Mouse (Mus musculus) limb, embryonic 12.5 days (tissue): ENCODE measurements around the gene Pld3. TPM values are rescaled to one million over a fixed set of nuclear protein-coding genes. Genes with fewer than 3 reads are reported as not detected.

ENCODE experiments used
- ATAC-seq: fragments of 200-750 bp; cut with Nextera tagmentation; 2 replicates; pipeline ENCODE4 v1.8.0; 2017; ENCODE audit warnings: low read depth, moderate TSS enrichment; ENCODE audit not compliant: insufficient number of reproducible peaks, insufficient read depth, low FRiP score, low TSS enrichment
- H3K27ac ChIP-seq: fragments of 300-500 bp; sonication (generic); 2 replicates; pipeline ENCODE4 v1.5.1; 2016; ENCODE audit warnings: mild to moderate bottlenecking, moderate library complexity
- H3K27me3 ChIP-seq: fragments of 300-500 bp; sonication (generic); 2 replicates; pipeline ENCODE4 v1.6.1; 2016; ENCODE audit warnings: mild to moderate bottlenecking, moderate library complexity
- H3K36me3 ChIP-seq: fragments of 300-500 bp; sonication (generic); 2 replicates; pipeline ENCODE4 v1.6.1; 2016; ENCODE audit warnings: mild to moderate bottlenecking, moderate library complexity
- H3K4me1 ChIP-seq: fragments of 300-500 bp; sonication (generic); replicated peaks from 2 replicates; pipeline ENCODE4 v1.6.1; 2016
- H3K4me2 ChIP-seq: fragments of 300-500 bp; sonication (generic); 2 replicates; pipeline ENCODE4 v1.6.1; 2016; ENCODE audit warnings: mild to moderate bottlenecking, moderate library complexity
- H3K4me3 ChIP-seq: fragments of 300-500 bp; sonication (generic); replicated peaks from 2 replicates; pipeline ENCODE4 v1.5.1; 2016; ENCODE audit warnings: mild to moderate bottlenecking
- H3K9ac ChIP-seq: fragments of 300-500 bp; sonication (generic); replicated peaks from 2 replicates; pipeline ENCODE4 v1.6.1; 2016; ENCODE audit warnings: mild to moderate bottlenecking, moderate library complexity
- H3K9me3 ChIP-seq: fragments of 300-500 bp; sonication (generic); 2 replicates; pipeline ENCODE4 v1.6.1; 2016; ENCODE audit warnings: mild to moderate bottlenecking, moderate library complexity
- WGBS: fragments of 180-500 bp; shearing (Covaris S2); methylation state at CpG from one replicate; pipeline ENCODE4 v1.1.7; 2016; 5-methylcytosine and 5-hydroxymethylcytosine counted together
- polyA plus RNA-seq: library from polyadenylated mRNA; unstranded; fragments of >200 nt; fragmentation: Nextera tagmentation; extraction: Ambion mirVana; gene quantifications from 2 replicates; pipeline ENCODE4 v1.2.1, GENCODE M21; 2016

Pld3 gene
- polyA plus RNA-seq, 1 experiment from 2014 or later = 59.7 TPM

GRCm38 (mm10) chr7:27560291-27560887 lies 7.4 kb upstream of the Pld3 start:
- Histone ChIP-seq H3K27ac (no peak overlapping the region), H3K9ac (no peak overlapping the region), H3K36me3 (peaks cover 81% of the 10 kb centered on the region), H3K9me3 (no peaks in the 10 kb centered on the region), H3K4me1 (no peaks in the 10 kb centered on the region), H3K4me3 (no peak overlapping the region), H3K27me3 (no peaks in the 10 kb centered on the region), H3K4me2 (no peak overlapping the region)
- ATAC-seq = no peak
- WGBS = 77% methylated on average over 8 of the region's 8 CpGs

GRCm38 (mm10) chr7:27552070-27552469 lies 948 bp downstream of the Pld3 start:
- H3K9ac ChIP-seq = no peak overlapping the region
- WGBS = 54% methylated on average over 5 of the region's 5 CpGs
- ATAC-seq = no peak

DNA sequence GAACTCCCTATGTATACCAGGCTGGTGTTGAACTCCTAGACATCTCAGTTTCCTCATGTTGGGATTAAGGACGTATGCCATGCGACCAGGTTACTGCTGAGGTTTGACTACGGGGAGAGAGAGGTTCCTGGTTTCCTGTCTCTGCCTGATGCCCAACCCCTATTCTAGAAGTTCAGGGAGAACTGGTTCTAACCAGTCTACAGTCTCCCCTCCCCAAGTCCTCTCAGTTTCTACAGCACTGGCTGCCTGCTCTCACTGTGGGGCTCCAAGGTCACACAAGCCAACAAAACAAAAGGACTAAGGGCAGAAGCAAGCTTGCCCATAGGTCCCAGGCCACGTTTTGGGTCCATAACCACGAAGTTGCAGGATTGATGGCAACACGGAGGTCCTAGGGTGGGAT lies 3.4 kb downstream of the Pld3 start:
- Histone ChIP-seq H3K4me2 (no peak overlapping the region), H3K9me3 (no peaks in the 10 kb centered on the region), H3K27me3 (no peaks in the 10 kb centered on the region), H3K9ac (no peak overlapping the region), H3K4me3 (no peak overlapping the region), H3K36me3 (no peaks in the 10 kb centered on the region), H3K4me1 (peaks cover 16% of the 10 kb centered on the region), H3K27ac (no peak overlapping the region)
- ATAC-seq = no peak
- 78% methylated on average over 6 of the region's 6 CpGs for WGBS

More at GRCm38 (mm10) chr7:27552070-27552469, 948 bp downstream of the Pld3 start:
- peaks cover 16% of the 10 kb centered on the region for H3K4me1 ChIP-seq
- H3K4me3 ChIP-seq = peak overlapping the region; percentile 70
- peak overlapping the region; percentile 77 for H3K4me2 ChIP-seq
- no peaks in the 10 kb centered on the region for H3K9me3 ChIP-seq
- H3K27me3 ChIP-seq = no peaks in the 10 kb centered on the region
- H3K36me3 ChIP-seq = peaks cover 11% of the 10 kb centered on the region
- H3K27ac ChIP-seq = no peak overlapping the region

DNA sequence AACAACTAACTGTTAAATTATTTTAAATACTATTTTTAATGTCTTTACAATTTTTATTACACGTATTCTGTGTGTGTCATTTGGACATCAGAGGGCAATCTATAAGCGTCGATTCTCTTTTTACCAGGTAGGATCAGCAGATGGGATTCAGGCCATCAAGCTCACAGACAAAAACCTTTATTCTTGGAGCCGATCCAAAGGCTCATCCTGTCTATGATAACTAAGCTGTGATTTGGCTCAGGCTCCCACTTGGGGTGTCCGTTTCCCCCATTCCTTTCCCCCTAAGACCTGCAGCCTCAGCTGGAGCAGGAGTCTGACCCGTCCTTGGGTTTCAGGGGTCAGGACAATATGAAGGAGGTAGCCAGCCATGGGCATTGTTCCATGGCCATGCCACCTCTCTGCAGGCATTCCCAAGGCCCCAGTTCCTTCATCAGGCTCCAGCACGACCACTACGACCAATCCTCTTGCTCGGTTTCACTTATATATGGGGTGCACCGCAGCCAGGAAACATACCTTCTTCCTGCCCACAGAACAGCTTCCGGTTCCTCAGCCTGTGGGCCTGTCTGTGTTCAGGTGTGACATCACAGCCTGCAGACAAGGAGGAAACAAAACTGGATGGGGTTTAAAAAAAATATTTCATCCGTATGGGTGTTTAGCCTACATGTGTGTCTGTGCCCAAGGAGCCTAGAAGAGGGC lies 8.2 kb downstream of the Pld3 start:
- no peak for ATAC-seq
- Histone ChIP-seq H3K9ac (no peak overlapping the region), H3K27ac (no peak overlapping the region), H3K4me3 (no peak overlapping the region), H3K9me3 (no peaks in the 10 kb centered on the region), H3K36me3 (peaks cover 17% of the 10 kb centered on the region; the same call in 1 of the 2 replicates), H3K27me3 (no peaks in the 10 kb centered on the region), H3K4me2 (no peak overlapping the region), H3K4me1 (peaks cover 8% of the 10 kb centered on the region)
- 86% methylated on average over 12 of the region's 12 CpGs for WGBS

DNA sequence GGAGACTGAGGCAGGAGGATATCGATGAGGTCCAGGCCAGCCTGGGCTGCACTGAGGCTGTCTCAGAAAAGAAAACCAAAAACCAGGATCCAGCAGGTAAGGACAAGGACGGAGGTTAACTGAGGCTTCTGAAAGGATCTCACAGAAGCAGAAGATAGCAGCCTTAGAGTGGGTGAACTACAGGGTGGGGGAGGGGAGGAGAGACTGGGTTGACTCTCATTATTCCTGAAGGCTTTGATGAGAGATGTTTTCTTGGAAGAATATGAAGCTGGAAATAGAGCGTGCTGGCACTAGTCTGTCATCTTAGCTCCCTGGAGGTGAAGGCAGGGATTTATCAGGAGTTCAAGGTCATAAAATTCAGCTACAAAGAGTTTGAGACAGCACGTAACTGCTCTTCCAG lies 9.2 kb downstream of the Pld3 start:
- WGBS = 76% methylated on average over 4 of the region's 4 CpGs
- Histone ChIP-seq H3K36me3 (peaks cover 26% of the 10 kb centered on the region; the same call in 1 of the 2 replicates), H3K9ac (no peak overlapping the region), H3K4me2 (no peak overlapping the region), H3K27ac (no peak overlapping the region), H3K9me3 (no peaks in the 10 kb centered on the region), H3K4me1 (peaks cover 8% of the 10 kb centered on the region), H3K4me3 (no peak overlapping the region), H3K27me3 (no peaks in the 10 kb centered on the region)
- ATAC-seq = no peak

DNA sequence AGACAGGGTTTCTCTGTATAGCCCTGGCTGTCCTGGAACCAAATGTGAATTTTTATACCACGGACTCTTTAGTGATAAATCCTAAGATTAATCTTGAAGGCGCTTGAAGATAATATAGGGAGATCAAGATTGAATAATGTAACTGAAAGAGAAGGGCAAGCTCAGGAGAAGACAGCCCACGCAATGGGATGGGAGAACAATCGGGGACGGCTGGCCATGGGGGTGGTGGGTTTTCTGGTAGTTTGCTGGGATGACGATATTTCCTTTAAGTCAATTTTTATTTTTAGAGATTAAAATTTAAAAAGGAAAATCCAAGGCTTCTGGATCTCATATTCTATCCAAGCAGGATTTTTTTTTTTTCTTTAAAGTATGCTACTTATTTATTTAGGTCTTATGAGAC lies 10.0 kb downstream of the Pld3 start:
- H3K36me3 ChIP-seq = peaks cover 32% of the 10 kb centered on the region
- no peaks in the 10 kb centered on the region for H3K9me3 ChIP-seq
- 0 out of 2 replicates have a peak overlapping the region, but pooled peaks have one; percentile 77 for H3K9ac ChIP-seq
- peak overlapping the region; percentile 90 for H3K4me2 ChIP-seq
- no peak for ATAC-seq
- H3K27ac ChIP-seq = no peak overlapping the region
- peak overlapping the region; percentile 56 for H3K4me3 ChIP-seq
- peaks cover 8% of the 10 kb centered on the region for H3K4me1 ChIP-seq
- H3K27me3 ChIP-seq = no peaks in the 10 kb centered on the region
- WGBS = 61% methylated on average over 6 of the region's 6 CpGs

- Histone ChIP-seq H3K9ac (peak overlapping the region; percentile 77), H3K36me3 (peaks cover 38% of the 10 kb centered on the region), H3K27ac (no peak overlapping the region), H3K4me1 (peaks cover 8% of the 10 kb centered on the region), H3K9me3 (no peaks in the 10 kb centered on the region), H3K4me2 (peak overlapping the region; percentile 90), H3K27me3 (no peaks in the 10 kb centered on the region), H3K4me3 (peak overlapping the region; percentile 56)
- WGBS = 3% methylated on average over 30 of the region's 30 CpGs
- ATAC-seq = peak; percentile 92
These were observed 10.5 kb downstream of the Pld3 start for GRCm38 (mm10) chr7:27542392-27543033.

DNA sequence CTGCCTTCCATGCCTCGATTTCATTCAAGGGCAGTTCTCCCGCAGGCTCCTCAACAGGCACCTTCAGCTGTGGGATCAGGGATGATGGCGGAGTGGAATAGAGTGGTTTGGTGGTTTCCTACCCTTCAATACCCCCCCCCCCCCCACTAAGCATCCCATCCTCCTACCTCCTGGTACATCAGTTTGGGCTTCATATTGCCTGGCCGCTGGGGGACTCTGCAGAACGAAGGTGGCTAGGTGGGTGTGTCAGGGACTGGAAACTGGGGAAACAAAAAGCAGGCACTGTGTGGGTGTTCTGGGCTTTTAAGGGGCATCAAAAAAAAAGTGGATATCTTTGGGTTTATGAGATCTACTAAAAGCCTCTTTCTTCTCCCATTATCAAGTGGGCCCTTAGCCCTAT lies 11.1 kb downstream of the Pld3 start:
- H3K9ac ChIP-seq = peak overlapping the region; percentile 77
- peak overlapping the region; percentile 56 for H3K4me3 ChIP-seq
- H3K4me1 ChIP-seq = peaks cover 8% of the 10 kb centered on the region
- H3K4me2 ChIP-seq = peak overlapping the region; percentile 90
- peaks cover 43% of the 10 kb centered on the region for H3K36me3 ChIP-seq
- no peaks in the 10 kb centered on the region for H3K9me3 ChIP-seq
- no peaks in the 10 kb centered on the region for H3K27me3 ChIP-seq
- 57% methylated on average over 5 of the region's 5 CpGs for WGBS
- ATAC-seq = no peak
- H3K27ac ChIP-seq = no peak overlapping the region

GRCm38 (mm10) chr7:27541431-27541830 lies 11.6 kb downstream of the Pld3 start:
- Histone ChIP-seq H3K9ac (peak overlapping the region; percentile 23; the same call in 1 of the 2 replicates), H3K4me1 (peaks cover 8% of the 10 kb centered on the region), H3K4me2 (0 out of 2 replicates have a peak overlapping the region, but pooled peaks have one; percentile 90), H3K9me3 (no peaks in the 10 kb centered on the region), H3K4me3 (peak overlapping the region; percentile 56; the same call in 1 of the 2 replicates), H3K27ac (no peak overlapping the region), H3K27me3 (no peaks in the 10 kb centered on the region), H3K36me3 (peaks cover 48% of the 10 kb centered on the region)
- 82% methylated on average over 16 of the region's 16 CpGs for WGBS
- no peak for ATAC-seq

DNA sequence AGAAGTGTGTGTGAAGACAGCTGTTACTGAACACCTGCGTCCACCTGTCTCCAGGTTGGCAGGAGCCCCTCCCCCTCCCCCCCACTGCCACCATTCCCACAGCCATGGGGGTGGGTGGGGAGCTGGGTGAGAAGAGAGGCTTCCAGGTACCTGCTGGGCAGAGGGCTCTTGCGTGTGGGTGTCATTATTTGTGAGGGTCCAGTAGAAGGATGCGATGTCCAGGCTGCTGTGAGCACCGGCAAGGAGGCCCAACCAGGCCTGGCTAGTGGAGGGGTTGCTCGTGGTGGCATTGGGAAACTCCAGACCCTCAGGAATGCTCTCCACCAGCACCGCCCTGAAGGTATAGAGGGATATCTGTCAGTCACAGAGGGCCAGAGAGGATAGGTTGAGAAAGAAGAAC lies 12.1 kb downstream of the Pld3 start:
- no peak for ATAC-seq
- H3K9ac ChIP-seq = no peak overlapping the region
- H3K4me1 ChIP-seq = peaks cover 8% of the 10 kb centered on the region
- H3K27ac ChIP-seq = no peak overlapping the region
- H3K27me3 ChIP-seq = no peaks in the 10 kb centered on the region
- 83% methylated on average over 6 of the region's 6 CpGs for WGBS
- H3K4me2 ChIP-seq = no peak overlapping the region
- no peaks in the 10 kb centered on the region for H3K9me3 ChIP-seq
- H3K36me3 ChIP-seq = peaks cover 53% of the 10 kb centered on the region
- H3K4me3 ChIP-seq = no peak overlapping the region

DNA sequence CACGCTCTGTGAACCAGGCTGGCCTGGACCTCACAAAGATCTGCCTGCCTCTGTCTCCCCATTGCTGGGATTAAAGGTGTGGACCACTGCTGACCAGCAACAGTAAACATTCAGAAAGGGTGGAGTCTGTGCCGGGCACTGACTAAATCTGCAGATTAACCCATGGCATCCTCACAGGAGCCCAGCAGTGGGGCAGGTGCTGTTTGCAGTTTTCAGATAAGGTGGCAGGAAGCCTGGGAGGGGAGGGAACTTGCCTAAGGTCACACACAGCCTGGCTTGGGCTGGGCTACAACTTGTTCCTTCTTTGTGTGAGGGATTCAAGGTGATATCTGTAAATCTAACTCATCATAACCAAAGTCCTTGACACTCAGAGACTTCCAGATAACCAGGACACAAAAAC lies 12.5 kb downstream of the Pld3 start:
- WGBS = 79% methylated on average over 2 of the region's 2 CpGs
- no peaks in the 10 kb centered on the region for H3K9me3 ChIP-seq
- no peak overlapping the region for H3K27ac ChIP-seq
- H3K27me3 ChIP-seq = no peaks in the 10 kb centered on the region
- H3K4me3 ChIP-seq = no peak overlapping the region
- no peak overlapping the region for H3K4me2 ChIP-seq
- H3K4me1 ChIP-seq = peaks cover 8% of the 10 kb centered on the region
- no peak for ATAC-seq
- peaks cover 57% of the 10 kb centered on the region for H3K36me3 ChIP-seq
- no peak overlapping the region for H3K9ac ChIP-seq
